ENCODE assay signal across 7 mouse cellular contexts in genomic region chr11:116333526-116334416, GRCm38 (mm10). TPM values are rescaled to one million over a fixed set of nuclear protein-coding genes. Genes with fewer than 3 reads are reported as not detected.
DNase-seq lines count a peak whose midpoint lies in the region; ATAC-seq and TF ChIP-seq lines count a peak whose summit lies in the region.

No protein-coding gene starts in this region.

- ATAC-seq in Patski, result no peak
- no peak for ATAC-seq in intestine, embryonic 14.5 days (replicated peaks; ENCODE audit: low FRiP score, low TSS enrichment, low read depth)
- ATAC-seq in liver, embryonic 16.5 days (ENCODE audit: low read depth), result no peak

- no peak for TF ChIP-seq POLR2A in ES-Bruce4 (IDR thresholded peaks at IDR 0.05; ENCODE audit: insufficient read depth, low read length)

- peak overlapping the region; percentile 98 for H3K4me2 ChIP-seq in intestine, embryonic 14.5 days (ENCODE audit: low read length)
- peak overlapping the region; percentile 98 for H3K4me2 ChIP-seq in liver, embryonic 16.5 days (ENCODE audit: low read depth, low read length)

- CTCF ChIA-PET in Patski (lab: Charles Lee), result no interaction called here

- H3K27ac ChIP-seq in ES-Bruce4 (ENCODE audit: insufficient read depth, low read length), result no peak overlapping the region
- H3K27ac ChIP-seq in intestine, embryonic 14.5 days (ENCODE audit: low read depth), result no peak overlapping the region
- H3K27ac ChIP-seq in liver, embryonic 16.5 days (ENCODE audit: low read length), result peak overlapping the region; percentile 3; the same call in 1 of the 2 replicates

- H3K4me1 ChIP-seq in ES-Bruce4 (ENCODE audit: control insufficient read depth, insufficient read depth, low read length), result peaks cover 10% of the 10 kb centered on the region
- peaks cover 39% of the 10 kb centered on the region for H3K4me1 ChIP-seq in intestine, embryonic 14.5 days (replicated peaks; ENCODE audit: control insufficient read depth, insufficient read depth, low read length)
- H3K4me1 ChIP-seq in liver, embryonic 16.5 days (ENCODE audit: control insufficient read depth, low read depth, low read length), result peaks cover 16% of the 10 kb centered on the region

- TF ChIP-seq CTCF in ES-Bruce4 (IDR thresholded peaks at IDR 0.05; ENCODE audit: low read depth, low read length) (no peak), Patski (IDR thresholded peaks at IDR 0.05) (no peak)

- 20% methylated on average over 31 of the region's 31 CpGs for WGBS in intestine, embryonic 14.5 days
- WGBS in liver, embryonic 16.5 days (ENCODE audit: insufficient replicate concordance), result 24% methylated on average over 31 of the region's 31 CpGs

- in situ Hi-C loops in Patski (cut with MboI; ENCODE audit: low pct_unique_long_range_greater_than_20kb), result no loop called here

- POLR2A ChIA-PET in Patski (lab: Charles Lee), result interaction anchor here (1.0 kb wide), 1 partner anchor 27 kb away, joined by 4 read pairs; the partner anchor contains the start of gene Exoc7

- peak overlapping the region; percentile 33 for H3K4me3 ChIP-seq in ES-Bruce4 (ENCODE audit: low read depth, low read length)
- H3K4me3 ChIP-seq in intestine, embryonic 14.5 days (ENCODE audit: low read depth, low read length), result peak overlapping the region; percentile 61
- H3K4me3 ChIP-seq in liver, embryonic 16.5 days (ENCODE audit: low read depth, low read length), result peak overlapping the region; percentile 37

- H3K27me3 ChIP-seq in ES-Bruce4 (ENCODE audit: control insufficient read depth, insufficient read depth, low read length, poor library complexity, severe bottlenecking) (no peaks in the 10 kb centered on the region), Patski (no peaks in the 10 kb centered on the region)
- peaks cover 22% of the 10 kb centered on the region for H3K27me3 ChIP-seq in intestine, embryonic 14.5 days (replicated peaks; ENCODE audit: control insufficient read depth, insufficient read depth, low read length)
- H3K27me3 ChIP-seq in liver, embryonic 16.5 days (ENCODE audit: control insufficient read depth, insufficient read depth, low read depth, low read length), result peaks cover 55% of the 10 kb centered on the region

- TF ChIP-seq EP300 in ES-Bruce4 (IDR thresholded peaks at IDR 0.05; ENCODE audit: insufficient read depth, low read depth, low read length), result no peak; the same call in 1 of the 2 replicates

- peak overlapping the region; percentile 44 for H3K9ac ChIP-seq in ES-Bruce4 (ENCODE audit: low read depth, poor library complexity, severe bottlenecking)
- no peak overlapping the region for H3K9ac ChIP-seq in intestine, embryonic 14.5 days (ENCODE audit: low read length)
- no peak overlapping the region for H3K9ac ChIP-seq in liver, embryonic 16.5 days (ENCODE audit: low read depth, low read length)

- H3K36me3 ChIP-seq in ES-Bruce4 (ENCODE audit: control insufficient read depth, insufficient read depth, low read length, poor library complexity, severe bottlenecking), result no peaks in the 10 kb centered on the region
- no peaks in the 10 kb centered on the region for H3K36me3 ChIP-seq in intestine, embryonic 14.5 days (ENCODE audit: control insufficient read depth, insufficient read depth, low read length)
- H3K36me3 ChIP-seq in liver, embryonic 16.5 days (ENCODE audit: control insufficient read depth, insufficient read depth), result no peaks in the 10 kb centered on the region

- peak; percentile 59 for DNase-seq in Patski (ENCODE audit: low read depth, low spot score)
- peak; percentile 71 for DNase-seq in intestine, embryonic 14.5 days (ENCODE audit: low spot score)
- no peak for DNase-seq in cerebellum, postnatal 10 days
- DNase-seq in MN1 (ENCODE audit: low spot score), result no peak
- no peak for DNase-seq in heart, adult 18-20 months

- no peaks in the 10 kb centered on the region for H3K9me3 ChIP-seq in ES-Bruce4 (replicated peaks; ENCODE audit: control insufficient read depth, insufficient read depth, low read length, poor library complexity, severe bottlenecking)
- no peaks in the 10 kb centered on the region for H3K9me3 ChIP-seq in intestine, embryonic 14.5 days (ENCODE audit: control insufficient read depth, low read length)
- H3K9me3 ChIP-seq in liver, embryonic 16.5 days (replicated peaks; ENCODE audit: control insufficient read depth, low read length), result no peaks in the 10 kb centered on the region

RNA-seq across cellular contexts. Expression of gene Foxj1, which starts 1.4 kb away (rescaled TPM):
- polyA plus RNA-seq in ES-Bruce4 (2011; ENCODE audit: insufficient read depth, insufficient read length, low read depth, missing spikeins) (11.7 and 12.3 TPM in 2 replicates), Patski (2021) (8.6 TPM)
- polyA plus RNA-seq in intestine, embryonic 14.5 days (2014; fragmentation: Nextera tagmentation; extraction: Ambion mirVana), result 0.95 and 0.97 TPM in 2 replicates
- polyA plus RNA-seq in liver, embryonic 16.5 days (2015; fragmentation: Nextera tagmentation; extraction: Ambion mirVana), result 0.62 and 0.71 TPM in 2 replicates
- total RNA-seq in heart, adult 18-20 months (2021), result 1 to 10 TPM in 1 of 2 experiments, not detected in 1; 2.2 TPM

RNA-seq across cellular contexts. Expression of gene Exoc7, which starts 26.7 kb away (rescaled TPM):
- polyA plus RNA-seq in ES-Bruce4 (2011; ENCODE audit: insufficient read depth, insufficient read length, low read depth, missing spikeins) (93.3 and 95.2 TPM in 2 replicates), Patski (2021) (63.6 TPM)
- 63.8 TPM in 2 replicates for polyA plus RNA-seq in intestine, embryonic 14.5 days (2014; fragmentation: Nextera tagmentation; extraction: Ambion mirVana)
- polyA plus RNA-seq in liver, embryonic 16.5 days (2015; fragmentation: Nextera tagmentation; extraction: Ambion mirVana), result 19.5 and 20.4 TPM in 2 replicates
- total RNA-seq in heart, adult 18-20 months (2021), result 10 to 100 TPM; 50.2 to 55.4 TPM

RNA-seq across cellular contexts. Expression of gene Galr2, which starts 53.0 kb away (rescaled TPM):
- 0.35 and 0.61 TPM in 2 replicates for polyA plus RNA-seq in ES-Bruce4 (2011; ENCODE audit: insufficient read depth, insufficient read length, low read depth, missing spikeins)
- polyA plus RNA-seq in Patski (2021), result 2.2 TPM
- polyA plus RNA-seq in intestine, embryonic 14.5 days (2014; fragmentation: Nextera tagmentation; extraction: Ambion mirVana), result 0.11 and 0.15 TPM in 2 replicates
- polyA plus RNA-seq in liver, embryonic 16.5 days (2015; fragmentation: Nextera tagmentation; extraction: Ambion mirVana), result 0.07 TPM in 1 of 2 replicates, not detected in the other
- total RNA-seq in heart, adult 18-20 months (2021), result not detected

RNA-seq across cellular contexts. Expression of gene Srp68, which starts 59.8 kb away (rescaled TPM):
- polyA plus RNA-seq in ES-Bruce4 (2011; ENCODE audit: insufficient read depth, insufficient read length, low read depth, missing spikeins) (101 and 107 TPM in 2 replicates), Patski (2021) (90.1 TPM)
- polyA plus RNA-seq in intestine, embryonic 14.5 days (2014; fragmentation: Nextera tagmentation; extraction: Ambion mirVana), result 78.1 and 83.2 TPM in 2 replicates
- polyA plus RNA-seq in liver, embryonic 16.5 days (2015; fragmentation: Nextera tagmentation; extraction: Ambion mirVana), result 33.4 and 34.2 TPM in 2 replicates
- total RNA-seq in heart, adult 18-20 months (2021), result 10 to 100 TPM; 59.0 to 67.2 TPM

Comparison
In these comparisons a context has a peak if more than half of its experiments do, and no peak if none do; other contexts are left out.
1. DNase-seq: peak in Patski (single experiment) and intestine, embryonic 14.5 days (single experiment); none in cerebellum, postnatal 10 days (0 of 2), MN1 (single experiment) and heart, adult 18-20 months (0 of 2).
2. Peak in every context shown above with its lines, with median percentiles within 50 percentile points of each other: H3K4me3 ChIP-seq.